Mouse (Mus musculus) erythroblast, embryonic 14.5 days (primary cell): Measurements from ENCODE around the gene Fto.

ENCODE experiments used
- GATA1 ChIP-seq: IDR thresholded peaks from 2 replicates; pipeline ENCODE4 v1.6.1; 2012; ENCODE audit warnings: low read length, inconsistent platforms, mixed read lengths
- TAL1 ChIP-seq: IDR thresholded peaks from 3 replicates; pipeline ENCODE4 v1.6.1; 2012; ENCODE audit warnings: low read length, inconsistent platforms, mixed read lengths

GRCm38 (mm10) chr8:91566503-91566869, 253.2 kb downstream of the Fto start:
- TF ChIP-seq TAL1 (no peak), GATA1 (no peak)
